Comparison of ENCODE assay signal across 27 mouse cellular contexts in genomic region chr14:31721256-31721655, GRCm38 (mm10).
"Had no signal": no experiment of that assay in that cellular context is flagged by ENCODE, and none has a peak within 500 bp of the region (broad histone marks: within the 10 kb centered on the region; RNA-seq: fewer than 3 reads in every experiment).

No protein-coding gene starts in this region.

- H3K4me2 ChIP-seq: heart, embryonic 11.5 days; heart, embryonic 13.5 days; heart, embryonic 15.5 days; hindbrain, embryonic 13.5 days; hindbrain, embryonic 15.5 days; kidney, embryonic 15.5 days; limb, embryonic 13.5 days; limb, embryonic 15.5 days; liver, embryonic 11.5 days had no signal

- ATAC-seq: hindbrain, postnatal 0 days; intestine, embryonic 16.5 days had no signal

- H3K9me3 ChIP-seq: heart, embryonic 13.5 days; heart, embryonic 15.5 days; hindbrain, embryonic 13.5 days; hindbrain, embryonic 15.5 days; kidney, embryonic 15.5 days; limb, embryonic 13.5 days; limb, embryonic 15.5 days had no signal

- H3K9ac ChIP-seq: heart, embryonic 13.5 days; heart, embryonic 15.5 days; hindbrain, embryonic 13.5 days; hindbrain, embryonic 15.5 days; kidney, embryonic 15.5 days; limb, embryonic 13.5 days; limb, embryonic 15.5 days; liver, embryonic 14.5 days had no signal

- H3K27ac ChIP-seq: gastrocnemius, adult 2 months; heart, embryonic 13.5 days; heart, embryonic 15.5 days; hindbrain, embryonic 13.5 days; hindbrain, embryonic 15.5 days; hindbrain, postnatal 0 days; kidney, embryonic 15.5 days; kidney, postnatal 0 days; limb, embryonic 13.5 days; limb, embryonic 15.5 days; liver, embryonic 14.5 days had no signal

- H3K4me3 ChIP-seq: gastrocnemius, adult 2 months; heart, embryonic 13.5 days; heart, embryonic 15.5 days; hindbrain, embryonic 13.5 days; hindbrain, embryonic 15.5 days; kidney, embryonic 15.5 days; limb, embryonic 13.5 days; limb, embryonic 15.5 days had no signal

- H3K27me3 ChIP-seq: heart, embryonic 13.5 days; heart, embryonic 15.5 days; hindbrain, embryonic 13.5 days; hindbrain, embryonic 15.5 days; kidney, embryonic 15.5 days; limb, embryonic 13.5 days; limb, embryonic 15.5 days had no signal

- H3K4me1 ChIP-seq: heart, embryonic 13.5 days; heart, embryonic 15.5 days; hindbrain, embryonic 13.5 days; hindbrain, embryonic 15.5 days; kidney, embryonic 15.5 days; limb, embryonic 13.5 days; limb, embryonic 15.5 days had no signal

- DNase-seq: gastrocnemius, adult 2 months; gastrocnemius, postnatal 10 days; gastrocnemius, postnatal 25 days; heart, adult 18-20 months; heart, postnatal 14 days; heart, postnatal 36 days; kidney, adult 11 months; kidney, adult 2 months; kidney, adult 9 months; kidney, postnatal 14 days; kidney, postnatal 36 days; layer of hippocampus, adult 9-11 months; layer of hippocampus, postnatal 36 days; left cerebral cortex, postnatal 4 days had no signal
